Mouse (Mus musculus): Measurements from ENCODE around the gene 1110032A03Rik.

DNA sequence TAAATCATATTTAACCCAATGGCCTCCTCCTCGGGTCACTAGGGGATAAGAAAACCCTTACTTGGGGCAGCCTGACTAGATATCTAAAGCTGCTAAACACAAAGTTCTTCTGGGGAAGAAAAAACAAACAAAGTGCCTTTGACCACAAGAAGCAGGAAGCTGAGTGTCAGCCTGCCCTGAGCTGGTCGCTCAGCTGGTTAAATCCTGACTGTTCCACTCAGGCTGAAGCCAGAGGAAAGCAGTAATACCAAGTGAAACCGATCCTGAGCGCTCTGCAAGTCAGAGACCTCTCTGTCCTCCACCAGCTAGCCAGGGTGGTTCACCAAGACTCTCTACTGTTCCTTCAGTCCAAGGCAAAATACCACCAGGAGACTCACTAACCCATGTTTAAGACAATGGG is 45.7 kb downstream of the 1110032A03Rik start:
- TF ChIP-seq ZNF384 (IDR thresholded peaks at IDR 0.05; ENCODE audit: low read depth, low read length) (no peak), HCFC1 (IDR thresholded peaks at IDR 0.05; ENCODE audit: borderline replicate concordance, insufficient read depth, low read length) (no peak)

Measured in ES-E14 (cell line).